Mouse (Mus musculus) heart, embryonic 13.5 days (tissue): ENCODE data around the gene St3gal6. TPM values are rescaled to one million over a fixed set of nuclear protein-coding genes. Genes with fewer than 3 reads are reported as not detected.

Experiments
- ATAC-seq: fragments of 200-750 bp; cut with Nextera tagmentation; 2 replicates; pipeline ENCODE4 v1.8.0; 2017; ENCODE audit warnings: moderate TSS enrichment; ENCODE audit not compliant: insufficient number of reproducible peaks, low FRiP score, low TSS enrichment; ENCODE audit errors: extremely low read depth
- H3K27ac ChIP-seq: fragments of 300-500 bp; sonication (generic); replicated peaks from 2 replicates; pipeline ENCODE4 v1.5.1; 2015; ENCODE audit warnings: moderate library complexity, mild to moderate bottlenecking, inconsistent platforms
- H3K27me3 ChIP-seq: fragments of 300-500 bp; sonication (generic); replicated peaks from 2 replicates; pipeline ENCODE4 v1.6.1; 2015; ENCODE audit warnings: mild to moderate bottlenecking, inconsistent platforms
- H3K36me3 ChIP-seq: fragments of 300-500 bp; sonication (generic); 2 replicates; pipeline ENCODE4 v1.6.1; 2015; ENCODE audit warnings: mild to moderate bottlenecking, inconsistent platforms
- H3K4me1 ChIP-seq: fragments of 300-500 bp; sonication (generic); 2 replicates; pipeline ENCODE4 v1.6.1; 2015; ENCODE audit warnings: inconsistent platforms
- H3K4me2 ChIP-seq: fragments of 300-500 bp; sonication (generic); 2 replicates; pipeline ENCODE4 v1.6.1; 2015; ENCODE audit warnings: inconsistent platforms, mild to moderate bottlenecking, moderate library complexity
- H3K4me3 ChIP-seq: fragments of 300-500 bp; sonication (generic); 2 replicates; pipeline ENCODE4 v1.5.1; 2015; ENCODE audit warnings: moderate library complexity, mild to moderate bottlenecking, inconsistent platforms
- H3K9ac ChIP-seq: fragments of 300-500 bp; sonication (generic); 2 replicates; pipeline ENCODE4 v1.6.1; 2015; ENCODE audit warnings: inconsistent platforms, mild to moderate bottlenecking, moderate library complexity
- H3K9me3 ChIP-seq: fragments of 300-500 bp; sonication (generic); 2 replicates; pipeline ENCODE4 v1.6.1; 2016; ENCODE audit warnings: inconsistent platforms
- WGBS: fragments of 180-500 bp; shearing (Covaris S2); methylation state at CpG from one replicate; pipeline ENCODE4 v1.1.7; 2015; ENCODE audit warnings: mixed read lengths; 5-methylcytosine and 5-hydroxymethylcytosine counted together
- polyA plus RNA-seq: library from polyadenylated mRNA; unstranded; fragments of >200 nt; fragmentation: Nextera tagmentation; extraction: Ambion mirVana; gene quantifications from 2 replicates; pipeline ENCODE4 v1.2.1, GENCODE M21; 2015

Gene St3gal6
- polyA plus RNA-seq, 1 experiment from 2014 or later: 13.8 TPM

DNA sequence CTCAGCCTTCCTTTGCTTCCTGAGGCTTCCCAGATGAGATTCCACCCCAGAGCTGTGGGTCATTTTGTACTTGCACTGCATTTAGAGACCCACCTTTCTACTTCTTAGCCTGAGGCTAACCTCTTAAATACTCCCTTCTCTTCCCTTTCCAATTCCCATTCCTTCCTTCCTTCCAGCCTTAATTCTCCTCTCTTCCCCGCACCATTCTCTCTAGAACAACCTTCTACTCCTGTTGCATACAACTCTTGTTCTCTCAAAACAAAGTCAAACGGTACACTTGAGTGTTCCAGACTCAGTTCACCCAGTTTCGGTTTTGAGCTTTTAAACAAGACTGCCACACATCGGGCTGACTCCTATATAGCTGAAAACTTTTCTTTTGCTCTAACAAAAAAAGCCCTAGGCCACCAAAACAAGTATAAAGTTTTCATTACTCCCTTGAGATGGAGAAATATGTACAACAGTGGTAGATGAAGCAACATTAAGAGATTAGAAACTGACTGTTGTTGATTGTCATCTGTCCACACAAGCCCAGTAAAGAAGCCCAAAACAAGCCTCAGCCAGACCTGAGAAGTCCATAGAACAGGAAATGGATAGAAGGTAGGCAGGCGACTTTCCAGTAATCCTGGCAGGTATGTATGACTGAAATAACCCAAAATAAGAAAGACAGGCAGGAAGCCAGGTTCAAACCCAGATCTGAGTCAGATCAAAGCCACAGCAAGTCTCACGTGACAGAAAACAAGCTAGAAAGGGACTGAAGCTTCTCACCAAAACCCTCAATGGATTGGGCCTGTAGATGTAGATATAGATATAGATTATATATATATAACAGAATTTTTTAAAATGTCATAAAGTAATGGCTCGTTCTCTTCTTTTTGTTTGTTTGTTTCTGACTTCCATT lies 10.5 kb upstream of the St3gal6 start:
- WGBS: 80% methylated on average over 7 of the region's 7 CpGs
- Histone ChIP-seq H3K27ac (no peak overlapping the region), H3K4me3 (no peak overlapping the region), H3K36me3 (no peaks in the 10 kb centered on the region), H3K4me2 (no peak overlapping the region), H3K9me3 (no peaks in the 10 kb centered on the region), H3K27me3 (no peaks in the 10 kb centered on the region), H3K9ac (no peak overlapping the region), H3K4me1 (peaks cover 15% of the 10 kb centered on the region)
- no peak for ATAC-seq

DNA sequence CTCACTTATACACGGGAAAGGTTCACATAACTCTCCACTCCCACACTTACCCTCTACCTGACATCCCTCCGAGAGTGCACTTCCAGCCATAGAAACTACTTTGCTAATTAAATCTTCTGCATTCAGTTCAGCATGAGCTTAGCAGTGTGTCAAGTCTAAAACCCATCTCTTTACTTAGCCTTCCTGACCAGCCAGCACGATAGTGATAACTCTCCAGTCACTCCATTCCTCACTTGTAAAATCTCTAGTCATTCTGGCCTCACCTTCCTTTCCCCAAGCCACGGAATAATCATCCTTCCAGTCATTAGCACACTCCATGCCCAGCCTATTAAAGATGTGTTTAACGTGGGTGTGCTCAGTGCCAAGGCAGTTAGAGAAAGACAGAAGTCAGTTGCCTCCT lies 9.7 kb upstream of the St3gal6 start:
- no peak overlapping the region for H3K4me2 ChIP-seq
- no peak overlapping the region for H3K4me3 ChIP-seq
- peaks cover 8% of the 10 kb centered on the region for H3K4me1 ChIP-seq
- no peak overlapping the region for H3K27ac ChIP-seq
- H3K27me3 ChIP-seq: no peaks in the 10 kb centered on the region
- no peak overlapping the region for H3K9ac ChIP-seq
- 54% methylated on average over 5 of the region's 5 CpGs for WGBS
- no peak for ATAC-seq
- H3K36me3 ChIP-seq: no peaks in the 10 kb centered on the region
- H3K9me3 ChIP-seq: no peaks in the 10 kb centered on the region

GRCm38 (mm10) chr16:58533254-58533653 lies 9.2 kb upstream of the St3gal6 start:
- Histone ChIP-seq H3K27me3 (no peaks in the 10 kb centered on the region), H3K27ac (no peak overlapping the region), H3K4me1 (0 out of 2 replicates have a peak, but pooled peaks cover 6% of the 10 kb centered on the region), H3K36me3 (no peaks in the 10 kb centered on the region), H3K4me3 (no peak overlapping the region), H3K9me3 (no peaks in the 10 kb centered on the region), H3K9ac (no peak overlapping the region), H3K4me2 (no peak overlapping the region)
- 63% methylated on average over 2 of the region's 2 CpGs for WGBS
- ATAC-seq: no peak

- Histone ChIP-seq H3K4me1 (0 out of 2 replicates have a peak, but pooled peaks cover 6% of the 10 kb centered on the region), H3K9me3 (no peaks in the 10 kb centered on the region), H3K4me3 (no peak overlapping the region), H3K27me3 (no peaks in the 10 kb centered on the region), H3K36me3 (no peaks in the 10 kb centered on the region), H3K27ac (no peak overlapping the region), H3K4me2 (no peak overlapping the region), H3K9ac (no peak overlapping the region)
- WGBS: 81% methylated on average over 3 of the region's 3 CpGs
- ATAC-seq: no peak
These were observed 8.5 kb upstream of the St3gal6 start for GRCm38 (mm10) chr16:58532511-58532910.

GRCm38 (mm10) chr16:58527817-58528216 lies 3.8 kb upstream of the St3gal6 start:
- Histone ChIP-seq H3K36me3 (no peaks in the 10 kb centered on the region), H3K4me2 (no peak overlapping the region), H3K27ac (no peak overlapping the region), H3K4me3 (no peak overlapping the region), H3K9ac (no peak overlapping the region), H3K9me3 (no peaks in the 10 kb centered on the region), H3K27me3 (no peaks in the 10 kb centered on the region), H3K4me1 (peaks cover 16% of the 10 kb centered on the region)
- ATAC-seq: no peak
- WGBS: 70% methylated on average over 5 of the region's 5 CpGs

DNA sequence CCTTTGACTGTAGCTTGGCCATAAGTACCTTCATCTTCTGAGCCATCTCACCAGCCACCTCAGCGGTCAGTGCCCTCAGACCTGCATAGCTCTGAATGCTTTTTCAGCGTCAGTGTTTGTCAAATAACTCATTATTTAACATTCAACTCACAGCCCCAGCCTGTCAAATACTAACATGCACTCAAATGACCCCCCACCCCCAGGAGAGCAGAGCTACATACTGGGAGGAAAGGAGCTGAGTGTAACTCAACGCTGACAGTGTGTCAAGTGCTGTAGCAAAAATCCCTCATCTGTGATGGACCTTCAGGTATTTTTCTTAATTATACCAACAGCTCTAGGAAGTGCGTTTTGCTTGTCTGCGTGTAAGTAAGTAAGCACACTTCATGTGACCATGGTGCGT lies 2.7 kb upstream of the St3gal6 start:
- 84% methylated on average over 6 of the region's 6 CpGs for WGBS

GRCm38 (mm10) chr16:58525832-58526231 lies 1.8 kb upstream of the St3gal6 start:
- no peaks in the 10 kb centered on the region for H3K27me3 ChIP-seq
- no peak overlapping the region for H3K4me2 ChIP-seq
- no peaks in the 10 kb centered on the region for H3K36me3 ChIP-seq
- ATAC-seq: no peak
- H3K4me1 ChIP-seq: peaks cover 24% of the 10 kb centered on the region
- H3K27ac ChIP-seq: no peak overlapping the region
- no peaks in the 10 kb centered on the region for H3K9me3 ChIP-seq
- H3K9ac ChIP-seq: no peak overlapping the region
- H3K4me3 ChIP-seq: no peak overlapping the region

More for the DNA sequence above, 2.7 kb upstream of the St3gal6 start:
- Histone ChIP-seq H3K27me3 (no peaks in the 10 kb centered on the region), H3K9me3 (no peaks in the 10 kb centered on the region), H3K9ac (no peak overlapping the region), H3K4me1 (peaks cover 16% of the 10 kb centered on the region), H3K4me2 (no peak overlapping the region), H3K36me3 (no peaks in the 10 kb centered on the region), H3K4me3 (no peak overlapping the region), H3K27ac (no peak overlapping the region)
- no peak for ATAC-seq

DNA sequence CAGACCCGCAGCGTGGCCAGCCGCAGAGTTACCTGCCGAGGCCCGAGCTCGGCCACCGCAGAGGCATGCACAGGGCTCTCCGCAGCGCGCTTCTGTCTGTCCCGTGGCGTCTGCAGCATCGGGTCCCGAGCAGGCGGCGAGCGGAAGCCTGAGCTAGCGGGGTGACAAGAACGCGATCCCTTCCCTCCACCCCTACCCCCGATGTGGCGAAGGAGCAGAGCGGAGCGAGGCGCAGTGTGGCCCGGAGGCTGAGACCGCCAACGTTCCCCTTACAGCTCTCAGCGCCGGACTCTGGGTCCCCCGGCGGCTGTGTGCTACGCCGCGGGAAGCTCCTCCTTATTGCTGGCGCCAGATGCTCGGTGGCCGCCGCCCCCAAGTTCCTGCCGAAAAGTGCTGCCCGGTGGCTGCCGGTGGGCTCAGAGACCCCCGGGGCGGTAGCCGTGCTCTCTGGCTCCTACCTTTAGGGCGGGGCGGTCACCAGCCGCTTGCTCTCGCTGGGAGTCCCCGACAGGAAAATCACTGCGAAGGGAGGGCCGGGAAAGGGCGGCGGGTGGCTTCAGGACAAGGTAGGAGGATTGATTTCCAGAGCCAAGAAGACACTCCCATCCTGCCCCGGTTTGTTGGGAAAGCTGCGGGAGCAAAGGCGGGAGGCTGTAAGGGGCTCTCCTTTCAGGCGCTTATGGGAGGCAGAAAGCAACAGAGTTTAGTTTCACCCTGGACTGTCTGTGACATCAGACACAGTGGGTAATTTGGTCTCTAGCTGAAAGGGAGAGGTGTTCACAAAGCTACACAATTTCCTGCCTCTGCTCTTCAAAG lies 791 bp downstream of the St3gal6 start:
- Histone ChIP-seq H3K9ac (peak overlapping the region; percentile 95), H3K4me3 (peak overlapping the region; percentile 66), H3K4me1 (peaks cover 32% of the 10 kb centered on the region), H3K27me3 (no peaks in the 10 kb centered on the region), H3K27ac (peak overlapping the region; percentile 89), H3K36me3 (no peaks in the 10 kb centered on the region), H3K9me3 (no peaks in the 10 kb centered on the region), H3K4me2 (peak overlapping the region; percentile 85)
- under 1% methylated on average over 58 of the region's 58 CpGs for WGBS
- ATAC-seq: peak; percentile 80

- ATAC-seq: peak; percentile 40; the same call in 1 of the 2 replicates
These were observed 1.4 kb downstream of the St3gal6 start for GRCm38 (mm10) chr16:58522677-58523043.

DNA sequence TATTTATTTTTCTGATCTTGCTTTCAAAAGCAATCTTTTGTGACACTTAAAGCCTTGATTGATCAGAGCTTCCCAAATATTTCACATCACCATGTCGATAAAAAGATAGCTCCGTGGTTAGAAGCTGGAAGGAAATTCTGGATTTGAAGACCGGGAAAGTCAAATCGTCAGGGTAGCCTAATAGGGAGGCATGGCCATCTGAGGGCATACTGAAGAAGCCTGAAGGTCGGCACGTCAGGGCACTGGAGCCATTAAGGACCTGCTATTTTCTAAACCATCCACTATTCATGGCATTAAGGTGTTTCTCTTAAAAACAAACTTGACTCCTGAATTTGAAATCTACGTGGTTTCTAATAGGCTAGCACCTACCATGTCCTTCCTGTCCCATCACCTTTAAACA lies 2.1 kb downstream of the St3gal6 start:
- no peak overlapping the region for H3K27ac ChIP-seq
- H3K9me3 ChIP-seq: no peaks in the 10 kb centered on the region
- H3K4me3 ChIP-seq: peak overlapping the region; percentile 66
- peaks cover 32% of the 10 kb centered on the region for H3K4me1 ChIP-seq
- H3K36me3 ChIP-seq: no peaks in the 10 kb centered on the region
- H3K27me3 ChIP-seq: no peaks in the 10 kb centered on the region
- peak overlapping the region; percentile 95 for H3K9ac ChIP-seq
- WGBS: 23% methylated on average over 7 of the region's 7 CpGs
- no peak for ATAC-seq
- peak overlapping the region; percentile 85 for H3K4me2 ChIP-seq

More at GRCm38 (mm10) chr16:58522677-58523043, 1.4 kb downstream of the St3gal6 start:
- Histone ChIP-seq H3K4me3 (peak overlapping the region; percentile 66), H3K4me1 (peaks cover 32% of the 10 kb centered on the region), H3K36me3 (no peaks in the 10 kb centered on the region), H3K27ac (peak overlapping the region; percentile 89), H3K27me3 (no peaks in the 10 kb centered on the region), H3K4me2 (peak overlapping the region; percentile 85), H3K9ac (peak overlapping the region; percentile 95), H3K9me3 (no peaks in the 10 kb centered on the region)
- WGBS: under 1% methylated on average over 16 of the region's 16 CpGs

DNA sequence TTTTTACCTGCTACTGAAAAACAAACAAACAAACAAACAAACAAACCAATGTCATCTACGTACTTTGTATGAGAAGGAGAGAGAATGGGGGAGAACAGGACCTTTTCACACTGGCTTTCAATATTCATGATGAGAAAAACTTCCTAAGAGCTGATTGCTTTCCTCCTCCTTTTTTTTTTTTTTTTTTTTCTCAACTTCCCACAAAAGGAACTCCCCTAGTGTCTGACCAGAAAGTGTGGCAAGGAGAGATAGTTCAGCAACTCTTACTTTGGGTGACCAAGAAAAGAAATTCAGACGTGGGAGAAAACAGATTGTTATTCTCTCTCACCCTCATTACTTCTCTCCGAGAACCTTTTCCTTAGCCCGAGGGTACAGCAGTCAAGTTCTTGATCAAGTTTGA lies 2.9 kb downstream of the St3gal6 start:
- no peak overlapping the region for H3K27ac ChIP-seq
- 65% methylated on average over 4 of the region's 4 CpGs for WGBS
- no peaks in the 10 kb centered on the region for H3K9me3 ChIP-seq
- peaks cover 32% of the 10 kb centered on the region for H3K4me1 ChIP-seq
- H3K27me3 ChIP-seq: no peaks in the 10 kb centered on the region
- no peak for ATAC-seq
- peak overlapping the region; percentile 66 for H3K4me3 ChIP-seq
- no peaks in the 10 kb centered on the region for H3K36me3 ChIP-seq
- H3K4me2 ChIP-seq: peak overlapping the region; percentile 85
- peak overlapping the region; percentile 29; the same call in 1 of the 2 replicates for H3K9ac ChIP-seq
